Mouse (Mus musculus): Measurements from ENCODE around the gene 1700029F12Rik. TPM values are rescaled to one million over a fixed set of nuclear protein-coding genes. Genes with fewer than 3 reads are reported as not detected.
"Not testable (repeated sequence)": the region's sequence is repeated elsewhere in the genome, so short reads cannot be mapped to it uniquely, and the experiment has no call there.

1700029F12Rik gene
- total and polyA plus RNA-seq, 2 experiments from 2014 or later = not detected

DNA sequence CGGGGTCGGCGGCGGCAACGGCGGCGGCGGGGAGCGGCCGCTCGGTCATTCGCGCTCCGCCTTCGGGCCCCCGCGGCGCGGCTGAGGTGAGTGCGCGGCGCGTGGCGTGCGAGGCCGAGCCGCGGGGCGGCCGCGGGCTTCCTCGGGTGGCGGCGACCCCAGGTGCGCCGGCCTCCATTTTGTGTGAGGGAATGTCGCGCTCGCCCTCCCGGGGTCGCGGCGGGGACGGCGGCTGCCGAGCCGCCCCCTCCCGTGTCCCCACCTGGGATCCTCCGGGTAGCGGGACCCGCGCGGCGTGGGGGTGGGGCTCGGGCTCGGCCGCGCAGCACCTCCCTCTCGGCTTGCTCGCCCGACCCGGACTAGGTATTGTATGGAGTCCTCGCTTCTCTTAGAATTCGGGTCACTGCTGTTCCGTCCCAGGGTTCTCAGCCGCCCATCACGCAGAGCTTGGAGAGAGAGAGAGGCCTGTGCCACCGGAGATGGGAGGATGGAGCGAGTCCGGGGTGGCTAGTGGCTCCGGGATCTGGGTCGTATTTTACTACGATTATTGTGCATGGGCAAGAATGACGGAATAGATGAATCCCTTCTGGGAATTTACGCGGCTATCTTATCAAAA lies 37.6 kb upstream of the 1700029F12Rik start:
- under 1% methylated on average over 31 of the region's 76 CpGs for WGBS
- peak overlapping the region; percentile 76 for H3K4me3 ChIP-seq (ENCODE audit: low read depth, low read length)
- no peaks in the 10 kb centered on the region for H3K9me3 ChIP-seq (replicated peaks; ENCODE audit: control insufficient read depth, low read length)
- H3K27me3 ChIP-seq (ENCODE audit: control insufficient read depth, insufficient read depth, low read length) = peaks cover 22% of the 10 kb centered on the region
- no peak for TF ChIP-seq CTCF (IDR thresholded peaks at IDR 0.05; ENCODE audit: low read depth)
- no peak for TF ChIP-seq EP300 (IDR thresholded peaks at IDR 0.05; ENCODE audit: low read depth)
- no peak overlapping the region for H3K27ac ChIP-seq (ENCODE audit: low read depth)
- ATAC-seq (ENCODE audit: insufficient read depth, low read depth) (peak; percentile 72), DNase-seq (ENCODE audit: low spot score) (no peak)
- H3K36me3 ChIP-seq (replicated peaks; ENCODE audit: control insufficient read depth, insufficient read depth, low read length) = no peaks in the 10 kb centered on the region
- peak overlapping the region; percentile 64 for H3K9ac ChIP-seq (replicated peaks; ENCODE audit: low read depth, low read length)
- peak overlapping the region; percentile 93 for H3K4me2 ChIP-seq (ENCODE audit: low read depth, low read length)
- no peaks in the 10 kb centered on the region for H3K4me1 ChIP-seq (ENCODE audit: control insufficient read depth, insufficient read depth)

DNA sequence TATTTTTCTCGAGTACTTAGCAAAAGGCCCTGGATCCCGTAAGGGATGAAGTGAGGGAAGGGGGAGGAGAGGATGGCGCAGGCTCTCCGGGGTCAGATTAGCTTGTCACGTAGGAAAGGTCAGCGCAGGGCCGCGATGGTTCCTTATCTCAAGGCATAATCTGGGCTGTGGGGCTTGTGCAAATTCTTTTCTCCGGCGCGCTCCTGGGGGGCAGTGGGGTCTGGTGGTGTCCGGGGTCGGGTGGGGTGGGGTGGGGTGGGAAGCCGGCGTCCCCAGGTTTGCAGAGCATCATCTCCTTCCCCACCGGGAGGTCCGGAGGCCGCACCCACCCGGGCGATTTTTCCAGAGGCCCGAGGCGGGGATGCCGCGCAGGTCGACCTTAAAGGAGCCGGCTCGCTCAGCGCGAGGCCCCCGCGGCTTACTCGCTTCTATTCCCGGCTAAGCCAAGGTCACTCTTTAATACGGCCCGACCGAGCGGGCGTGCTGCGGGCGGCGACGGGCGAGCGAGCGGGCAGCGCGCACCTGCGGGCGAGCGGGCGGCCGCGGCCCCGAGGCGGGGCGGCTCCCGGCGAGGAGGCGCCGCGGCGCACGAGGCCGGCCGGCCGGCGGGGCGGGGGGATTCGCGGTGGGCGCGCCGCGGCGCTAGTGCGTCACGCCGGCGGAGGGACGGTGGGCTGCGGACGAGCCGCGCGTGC lies 36.9 kb upstream of the 1700029F12Rik start:
- no peak for TF ChIP-seq CTCF (IDR thresholded peaks at IDR 0.05; ENCODE audit: low read depth)
- H3K4me2 ChIP-seq (ENCODE audit: low read depth, low read length) = peak overlapping the region; percentile 93
- H3K4me1 ChIP-seq (ENCODE audit: control insufficient read depth, insufficient read depth) = no peaks in the 10 kb centered on the region
- WGBS = 1% methylated on average over 64 of the region's 85 CpGs
- H3K27me3 ChIP-seq (ENCODE audit: control insufficient read depth, insufficient read depth, low read length) = peaks cover 22% of the 10 kb centered on the region
- H3K36me3 ChIP-seq (replicated peaks; ENCODE audit: control insufficient read depth, insufficient read depth, low read length) = no peaks in the 10 kb centered on the region
- H3K9ac ChIP-seq (replicated peaks; ENCODE audit: low read depth, low read length) = peak overlapping the region; percentile 64
- no peak overlapping the region for H3K27ac ChIP-seq (ENCODE audit: low read depth)
- ATAC-seq (ENCODE audit: insufficient read depth, low read depth) = peak; percentile 67
- peak overlapping the region; percentile 76 for H3K4me3 ChIP-seq (ENCODE audit: low read depth, low read length)
- no peaks in the 10 kb centered on the region for H3K9me3 ChIP-seq (replicated peaks; ENCODE audit: control insufficient read depth, low read length)
- no peak for DNase-seq (ENCODE audit: low spot score)

DNA sequence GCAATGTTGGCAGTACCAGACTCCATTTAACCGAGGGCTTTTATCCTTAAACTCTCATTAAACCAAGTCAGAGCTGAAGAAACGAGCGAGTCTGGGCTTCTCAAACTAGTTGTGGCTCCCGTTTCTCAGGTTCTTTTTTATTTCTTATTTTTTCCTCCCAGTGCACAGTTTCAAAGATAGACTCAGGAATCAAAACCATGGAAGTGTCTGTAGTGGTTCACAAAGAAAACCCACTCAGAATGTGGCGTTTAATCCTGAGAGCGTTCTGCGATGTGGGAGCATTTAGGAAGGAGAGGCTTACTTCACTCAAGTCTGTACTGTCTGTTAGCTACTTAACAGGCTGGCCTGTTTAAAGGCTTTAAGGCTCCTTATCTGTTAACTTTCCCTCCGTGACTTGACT lies 34.0 kb upstream of the 1700029F12Rik start:
- Histone ChIP-seq H3K36me3 (replicated peaks; ENCODE audit: control insufficient read depth, insufficient read depth, low read length) (no peaks in the 10 kb centered on the region), H3K27me3 (ENCODE audit: control insufficient read depth, insufficient read depth, low read length) (peaks cover 21% of the 10 kb centered on the region), H3K9me3 (replicated peaks; ENCODE audit: control insufficient read depth, low read length) (no peaks in the 10 kb centered on the region), H3K9ac (replicated peaks; ENCODE audit: low read depth, low read length) (no peak overlapping the region), H3K27ac (ENCODE audit: low read depth) (no peak overlapping the region), H3K4me2 (ENCODE audit: low read depth, low read length) (no peak overlapping the region), H3K4me3 (ENCODE audit: low read depth, low read length) (no peak overlapping the region), H3K4me1 (ENCODE audit: control insufficient read depth, insufficient read depth) (no peaks in the 10 kb centered on the region)
- WGBS = 67% methylated on average over 8 of the region's 8 CpGs
- ATAC-seq (ENCODE audit: insufficient read depth, low read depth) (no peak), DNase-seq (ENCODE audit: low spot score) (no peak)
- TF ChIP-seq CTCF (IDR thresholded peaks at IDR 0.05; ENCODE audit: low read depth) (no peak), EP300 (IDR thresholded peaks at IDR 0.05; ENCODE audit: low read depth) (no peak)

DNA sequence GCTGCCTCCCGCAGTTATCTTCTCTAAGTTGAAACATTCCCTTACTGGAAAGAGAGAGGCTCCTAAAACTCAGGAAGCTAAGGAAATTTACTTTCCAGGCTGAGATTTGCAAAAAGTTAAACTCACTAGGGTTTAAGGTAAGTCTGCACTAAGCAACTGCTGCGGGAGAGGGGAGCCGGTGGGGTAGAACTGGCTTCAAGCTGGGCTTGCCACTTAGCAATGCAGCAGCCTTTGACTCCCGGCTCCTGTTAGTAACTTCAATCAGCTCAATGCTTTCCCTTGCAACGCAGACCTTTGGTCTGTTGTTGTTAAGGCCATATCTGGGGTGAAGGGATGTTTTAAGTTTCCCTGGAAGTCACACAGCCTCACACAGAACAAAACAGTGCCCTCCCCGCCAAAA lies 33.5 kb upstream of the 1700029F12Rik start:
- Histone ChIP-seq H3K4me3 (ENCODE audit: low read depth, low read length) (no peak overlapping the region), H3K4me1 (ENCODE audit: control insufficient read depth, insufficient read depth) (no peaks in the 10 kb centered on the region), H3K36me3 (replicated peaks; ENCODE audit: control insufficient read depth, insufficient read depth, low read length) (no peaks in the 10 kb centered on the region), H3K9ac (replicated peaks; ENCODE audit: low read depth, low read length) (no peak overlapping the region), H3K27me3 (ENCODE audit: control insufficient read depth, insufficient read depth, low read length) (peaks cover 17% of the 10 kb centered on the region), H3K27ac (ENCODE audit: low read depth) (no peak overlapping the region), H3K9me3 (replicated peaks; ENCODE audit: control insufficient read depth, low read length) (no peaks in the 10 kb centered on the region), H3K4me2 (ENCODE audit: low read depth, low read length) (no peak overlapping the region)
- WGBS = 33% methylated on average over 6 of the region's 6 CpGs
- TF ChIP-seq EP300 (IDR thresholded peaks at IDR 0.05; ENCODE audit: low read depth) (no peak), CTCF (IDR thresholded peaks at IDR 0.05; ENCODE audit: low read depth) (no peak)
- ATAC-seq (ENCODE audit: insufficient read depth, low read depth) (no peak), DNase-seq (ENCODE audit: low spot score) (no peak)

DNA sequence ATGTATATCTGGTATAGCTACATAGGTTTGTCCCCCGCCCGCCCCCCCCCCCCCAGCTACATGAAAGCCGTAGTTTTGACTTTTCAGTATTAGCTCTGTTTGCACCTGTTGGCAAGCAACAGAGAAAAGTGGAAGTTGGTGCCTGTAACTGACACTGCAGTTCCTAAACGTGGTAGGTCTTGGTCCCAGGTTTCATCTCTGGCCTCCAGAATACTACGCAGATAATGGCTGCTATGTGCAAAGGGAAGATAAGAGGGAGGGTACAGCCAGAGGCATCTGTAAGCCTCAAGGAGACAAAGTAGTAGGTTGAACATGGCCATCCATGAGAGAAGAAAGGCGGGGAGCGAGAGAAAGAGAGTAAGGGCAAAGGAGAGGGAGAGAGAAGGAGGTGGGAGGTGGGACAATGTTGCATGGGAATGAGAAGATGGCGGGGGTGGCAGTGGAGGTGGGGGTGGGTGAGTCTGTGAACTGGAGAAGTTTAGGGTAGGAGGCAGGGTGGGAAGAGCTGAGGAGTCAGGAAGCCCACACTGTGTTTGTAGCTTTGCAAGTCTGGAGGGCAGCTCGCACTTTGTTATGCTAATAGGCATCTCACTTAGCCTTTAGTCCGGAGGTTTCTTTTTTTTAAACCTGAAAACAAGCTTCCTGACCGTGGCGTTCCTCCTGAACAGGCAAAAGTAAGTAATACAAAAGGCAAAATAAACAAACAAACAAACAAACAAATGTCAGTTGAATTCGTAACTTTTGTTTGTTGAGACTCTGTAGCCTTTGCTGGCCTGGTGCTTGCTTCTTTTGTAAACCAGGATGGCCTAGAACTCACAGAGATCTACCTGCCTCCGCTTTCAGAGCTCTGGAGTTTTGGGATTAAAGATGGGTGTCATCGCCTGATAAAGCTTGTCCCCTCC lies 32.7 kb upstream of the 1700029F12Rik start, which contains the start of gene Fam169a:
Gene Fam169a (plus strand): TSS at position 638 of the 902 bp plus-strand sequence.
- Histone ChIP-seq H3K36me3 (replicated peaks; ENCODE audit: control insufficient read depth, insufficient read depth, low read length) (no peaks in the 10 kb centered on the region), H3K9me3 (replicated peaks; ENCODE audit: control insufficient read depth, low read length) (no peaks in the 10 kb centered on the region), H3K27ac (ENCODE audit: low read depth) (no peak within 1 kb of the TSS), H3K9ac (replicated peaks; ENCODE audit: low read depth, low read length) (no peak within 1 kb of the TSS), H3K27me3 (ENCODE audit: control insufficient read depth, insufficient read depth, low read length) (peaks cover 15% of the 10 kb centered on the region), H3K4me1 (ENCODE audit: control insufficient read depth, insufficient read depth) (no peaks in the 10 kb centered on the region), H3K4me2 (ENCODE audit: low read depth, low read length) (no peak within 1 kb of the TSS), H3K4me3 (ENCODE audit: low read depth, low read length) (no peak within 1 kb of the TSS)
- ATAC-seq (ENCODE audit: insufficient read depth, low read depth) (no peak), DNase-seq (ENCODE audit: low spot score) (no peak)
- WGBS = 68% methylated on average over 15 of the region's 15 CpGs
- TF ChIP-seq EP300 (IDR thresholded peaks at IDR 0.05; ENCODE audit: low read depth) (no peak), CTCF (IDR thresholded peaks at IDR 0.05; ENCODE audit: low read depth) (no peak)

DNA sequence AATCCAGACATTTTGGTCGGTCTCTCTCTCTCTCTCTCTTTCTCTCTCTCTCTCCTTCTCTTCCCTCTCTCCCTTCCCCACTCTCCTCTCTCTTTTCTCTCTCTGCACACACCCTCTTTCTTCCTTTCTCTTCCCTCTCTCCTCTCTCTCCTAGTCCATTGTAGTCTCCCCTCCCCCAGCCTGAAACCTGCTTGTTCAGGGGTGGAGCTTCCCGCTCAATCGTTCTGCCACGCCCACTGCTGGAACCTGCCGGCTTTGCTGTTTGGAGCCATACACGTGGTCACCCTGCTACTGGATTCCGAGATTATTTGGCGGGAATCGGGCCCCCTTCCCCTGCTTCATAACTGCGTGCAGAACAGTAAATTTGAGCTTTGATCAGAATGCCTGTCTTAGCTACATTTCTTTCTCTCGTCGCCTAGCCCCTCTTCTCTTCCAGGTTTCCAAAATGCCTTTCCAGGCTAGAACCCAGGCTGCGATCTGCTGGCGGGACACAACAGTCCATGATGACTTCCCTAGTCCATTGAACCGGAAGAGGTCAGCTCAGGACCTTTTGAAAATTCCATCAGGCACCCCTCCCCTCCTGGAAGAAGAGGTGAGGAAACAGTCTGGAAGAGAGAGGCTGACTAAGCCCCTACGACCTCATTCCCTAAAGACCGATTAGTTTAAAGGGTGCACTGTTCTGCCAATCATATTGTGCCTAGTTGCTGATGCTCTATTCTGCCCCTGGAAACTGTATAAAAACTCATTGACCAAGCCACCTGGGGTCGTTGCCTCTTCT lies 30.9 kb upstream of the 1700029F12Rik start:
- H3K4me3 ChIP-seq (ENCODE audit: low read depth, low read length); H3K27ac ChIP-seq (ENCODE audit: low read depth); H3K27me3 ChIP-seq (ENCODE audit: control insufficient read depth, insufficient read depth, low read length); DNase-seq (ENCODE audit: low spot score); ATAC-seq (ENCODE audit: insufficient read depth, low read depth); H3K36me3 ChIP-seq (replicated peaks; ENCODE audit: control insufficient read depth, insufficient read depth, low read length); H3K4me2 ChIP-seq (ENCODE audit: low read depth, low read length); H3K9me3 ChIP-seq (replicated peaks; ENCODE audit: control insufficient read depth, low read length); H3K9ac ChIP-seq (replicated peaks; ENCODE audit: low read depth, low read length); H3K4me1 ChIP-seq (ENCODE audit: control insufficient read depth, insufficient read depth): not testable (repeated sequence)
- WGBS = 49% methylated on average over 18 of the region's 18 CpGs

All from heart, postnatal 0 days (tissue).